Mouse (Mus musculus) adrenal gland (tissue): ENCODE data around the gene Ptger1.

Source experiments
- intact Hi-C: fragments of 180-260 bp; cut with DNase I; formaldehyde crosslinking; loops from one replicate; pipeline ENCODE4 v1.15.1; 2025

Ptger1 gene

GRCm38 (mm10) chr8:83654725-83655124 lies 11.8 kb upstream of the Ptger1 start:
- intact Hi-C loops, result loop anchor here (5.0 kb wide), 1 partner anchor 42 kb away; no protein-coding TSS in a partner anchor

- intact Hi-C loops, result no loop called here
Measured at GRCm38 (mm10) chr8:83656043-83656442, 10.4 kb upstream of the Ptger1 start.

DNA sequence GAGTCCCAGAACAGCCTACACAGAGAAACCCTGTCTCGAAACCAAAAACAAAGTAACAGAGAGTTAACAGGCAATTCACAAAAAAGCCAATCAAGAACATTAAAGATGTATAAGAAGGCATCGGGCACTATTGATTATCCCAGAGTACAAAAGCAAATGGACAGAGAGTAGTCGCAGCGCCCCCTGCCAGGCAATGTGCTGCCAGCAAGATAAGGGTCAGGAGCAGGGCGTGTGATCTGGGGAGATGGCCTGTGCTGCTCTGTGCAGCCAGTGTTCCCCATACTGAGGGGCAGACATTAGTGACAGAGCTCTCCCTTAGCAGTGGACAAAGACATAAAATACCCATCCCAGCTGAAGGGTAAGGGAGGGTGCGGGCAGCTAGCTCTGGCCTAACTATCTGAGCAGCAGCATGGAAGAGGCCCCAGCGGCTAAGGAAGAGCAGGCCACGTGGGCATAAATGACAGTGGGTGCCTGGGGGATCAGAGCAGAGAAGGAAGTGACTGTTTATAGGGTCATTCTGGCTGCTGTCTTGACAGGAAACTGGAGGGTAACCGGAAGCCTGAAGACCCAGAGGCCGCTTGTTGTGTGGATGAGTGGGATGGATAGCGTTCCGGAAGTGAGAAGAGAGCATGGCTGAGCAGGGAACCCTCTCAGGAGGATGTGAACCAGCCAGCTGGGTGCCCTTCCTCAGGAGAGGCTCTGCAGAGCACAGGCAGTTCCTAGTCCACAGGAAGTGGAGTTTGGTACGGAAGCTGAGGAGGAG lies 9.8 kb upstream of the Ptger1 start:
- intact Hi-C loops, result no loop called here

DNA sequence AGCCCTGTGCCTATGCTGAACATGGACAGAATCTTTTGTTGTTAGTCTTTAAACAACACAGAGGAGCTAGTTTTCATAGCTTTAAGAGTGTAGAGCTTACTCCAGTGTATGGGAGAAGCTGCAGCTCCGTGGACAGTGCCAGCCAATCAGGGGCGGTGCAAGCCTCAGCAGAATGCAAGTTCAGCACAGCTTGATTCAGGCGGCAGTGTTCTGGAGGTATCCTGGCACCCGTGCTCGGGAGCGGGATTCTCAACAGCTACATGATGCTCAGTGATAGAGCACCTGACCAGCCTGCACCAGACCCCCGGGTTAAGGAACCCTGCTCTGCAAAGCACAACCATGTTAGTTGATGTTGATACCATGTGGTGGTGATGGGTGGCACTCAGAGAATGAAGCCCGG lies 5.9 kb upstream of the Ptger1 start:
- intact Hi-C loops, result loop anchor here (5.0 kb wide), 1 partner anchor 37 kb away; the partner anchor contains the start of gene Pkn1

DNA sequence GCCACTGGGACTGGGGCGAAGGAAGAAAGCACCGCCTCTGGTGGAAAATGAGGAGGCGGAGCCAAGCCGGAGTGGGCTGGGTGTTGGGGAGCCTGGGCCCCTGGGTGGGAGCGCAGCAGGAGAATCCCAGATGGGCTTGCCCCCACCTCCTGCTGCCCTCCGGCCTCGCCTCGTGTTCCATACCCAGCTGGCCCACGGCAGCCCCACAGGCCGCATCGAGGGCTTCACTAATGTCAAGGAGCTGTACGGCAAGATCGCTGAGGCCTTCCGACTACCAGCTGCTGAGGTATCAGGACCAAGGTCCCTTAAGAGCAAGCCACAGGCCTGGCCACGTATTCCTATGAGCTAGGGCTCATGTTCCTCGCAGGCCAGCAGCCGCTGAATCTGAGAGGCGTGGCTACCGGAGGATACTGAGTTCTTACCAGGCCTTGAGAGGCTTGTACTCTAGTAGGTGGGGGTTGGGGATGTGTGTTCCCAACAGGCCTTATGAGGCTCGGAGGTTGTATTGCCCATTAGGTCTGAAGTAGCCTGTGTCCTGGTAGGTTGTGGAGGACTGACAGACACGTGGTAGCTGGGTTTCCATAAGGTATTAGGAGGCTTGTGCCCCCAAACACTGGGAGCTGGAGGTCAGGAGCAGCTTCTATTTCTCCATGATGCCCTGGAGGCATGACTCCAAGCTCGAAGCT lies 5.3 kb upstream of the Ptger1 start:
- intact Hi-C loops, result loop anchor here (5.0 kb wide), 1 partner anchor 36 kb away; the partner anchor contains the start of gene Pkn1

- intact Hi-C loops, result loop anchor here (5.0 kb wide), 1 partner anchor 35 kb away; the partner anchor contains the start of gene Pkn1
Measured at GRCm38 (mm10) chr8:83662421-83662826, 4.1 kb upstream of the Ptger1 start.

DNA sequence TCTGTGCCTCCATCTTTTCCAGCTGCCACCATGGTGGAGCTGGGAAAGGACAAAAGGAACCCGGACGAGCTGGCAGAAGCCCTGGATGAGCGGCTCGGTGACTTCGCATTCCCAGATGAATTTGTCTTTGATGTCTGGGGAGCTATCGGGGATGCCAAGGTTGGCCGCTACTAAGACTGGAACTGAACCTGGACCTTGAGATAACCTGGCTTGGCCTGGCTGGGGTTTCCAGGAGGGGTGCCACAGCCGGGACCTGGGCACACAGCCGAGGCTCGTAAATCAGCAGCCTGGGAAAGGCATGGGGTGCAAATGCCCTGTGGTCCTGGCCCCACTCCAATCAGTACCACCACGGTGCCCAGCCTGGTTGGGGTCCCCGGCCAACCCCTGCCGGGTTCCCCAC lies 2.4 kb upstream of the Ptger1 start:
- intact Hi-C loops, result loop anchor here (5.0 kb wide), 1 partner anchor 33 kb away; the partner anchor contains the start of gene Pkn1

DNA sequence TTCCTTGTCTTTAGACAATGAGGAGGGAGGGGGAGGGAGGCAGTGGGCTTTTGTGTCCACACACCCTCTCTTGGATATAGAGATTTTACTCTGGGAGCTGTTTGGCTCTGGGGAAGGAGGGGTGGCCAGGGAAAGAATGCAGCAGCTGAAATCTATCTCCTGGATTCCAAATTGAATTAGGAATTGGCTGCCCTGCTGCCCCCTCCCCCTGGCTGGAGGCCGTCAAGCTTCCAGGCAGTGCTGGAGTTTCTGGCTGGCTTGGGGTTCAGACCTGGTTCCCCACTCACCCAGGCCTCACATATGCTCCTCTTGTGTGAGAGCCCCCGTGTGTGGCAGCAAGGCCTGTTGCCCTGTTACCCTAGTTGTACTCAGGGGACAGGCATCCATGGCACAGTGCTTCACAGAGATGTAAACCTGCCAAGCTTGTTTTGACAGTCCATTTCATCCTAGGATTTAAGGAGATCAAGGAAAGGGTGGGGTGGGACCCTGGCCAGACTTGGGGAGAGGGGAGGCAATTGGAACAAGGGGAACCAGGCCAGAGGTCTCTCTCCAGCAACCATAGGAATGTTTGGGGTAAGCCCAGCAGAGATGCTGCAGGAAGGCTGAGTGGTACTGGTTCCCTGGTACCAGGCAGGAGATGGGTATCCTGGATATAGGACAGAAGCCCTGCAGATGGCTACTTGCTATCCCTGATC lies 1.4 kb upstream of the Ptger1 start:
- intact Hi-C loops, result loop anchor here (5.0 kb wide), 1 partner anchor 32 kb away; the partner anchor contains the start of gene Pkn1

GRCm38 (mm10) chr8:83666866-83667234 lies 372 bp downstream of the Ptger1 start:
- intact Hi-C loops, result no loop called here

GRCm38 (mm10) chr8:83667526-83667925 lies 1.0 kb downstream of the Ptger1 start:
- intact Hi-C loops, result no loop called here

GRCm38 (mm10) chr8:83668010-83668916 lies 1.8 kb downstream of the Ptger1 start:
- intact Hi-C loops, result no loop called here

GRCm38 (mm10) chr8:83669013-83669412 lies 2.5 kb downstream of the Ptger1 start:
- intact Hi-C loops, result no loop called here

GRCm38 (mm10) chr8:83672936-83673335 lies 6.5 kb downstream of the Ptger1 start:
- intact Hi-C loops, result no loop called here

DNA sequence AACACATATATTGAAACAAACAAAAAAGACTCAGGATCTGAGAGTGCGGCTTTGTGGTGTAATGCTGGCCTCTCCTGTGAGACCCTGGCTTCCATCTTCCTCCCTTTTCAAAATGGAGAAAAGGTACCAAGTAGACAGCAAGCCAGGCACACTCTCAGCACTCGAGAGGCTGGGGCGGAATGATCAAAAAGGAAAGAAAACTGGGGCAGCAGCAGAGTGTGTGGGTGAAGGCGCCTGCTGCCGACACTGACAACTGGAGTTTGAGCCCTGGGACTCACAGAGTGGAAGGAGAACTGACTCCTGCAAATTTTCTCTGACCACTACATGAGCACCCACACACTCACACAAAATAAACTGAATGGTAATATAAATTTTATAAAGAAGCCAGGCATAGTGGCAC lies 8.0 kb downstream of the Ptger1 start:
- intact Hi-C loops, result no loop called here

- intact Hi-C loops, result no loop called here
Measured at GRCm38 (mm10) chr8:83679866-83680265, 13.4 kb downstream of the Ptger1 start.

DNA sequence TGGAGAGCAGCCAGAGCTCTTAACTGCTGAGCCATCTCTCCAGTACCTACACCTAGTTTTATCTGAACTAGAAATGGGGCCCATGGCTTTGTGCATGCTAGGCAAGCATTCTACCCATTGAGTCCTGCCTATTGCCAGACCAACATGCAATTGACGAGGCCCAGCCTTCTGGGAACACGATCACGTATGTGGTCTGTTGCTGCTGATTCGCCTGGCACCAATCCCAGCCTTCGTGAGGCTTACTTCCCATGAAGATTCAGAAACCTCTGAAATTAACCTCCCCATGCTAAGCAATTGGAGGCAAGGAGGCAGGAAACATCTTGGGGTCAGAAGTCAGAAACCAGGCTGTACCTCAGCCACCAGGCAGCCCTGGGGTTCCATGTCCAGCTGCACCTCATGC lies 14.1 kb downstream of the Ptger1 start:
- intact Hi-C loops, result no loop called here

DNA sequence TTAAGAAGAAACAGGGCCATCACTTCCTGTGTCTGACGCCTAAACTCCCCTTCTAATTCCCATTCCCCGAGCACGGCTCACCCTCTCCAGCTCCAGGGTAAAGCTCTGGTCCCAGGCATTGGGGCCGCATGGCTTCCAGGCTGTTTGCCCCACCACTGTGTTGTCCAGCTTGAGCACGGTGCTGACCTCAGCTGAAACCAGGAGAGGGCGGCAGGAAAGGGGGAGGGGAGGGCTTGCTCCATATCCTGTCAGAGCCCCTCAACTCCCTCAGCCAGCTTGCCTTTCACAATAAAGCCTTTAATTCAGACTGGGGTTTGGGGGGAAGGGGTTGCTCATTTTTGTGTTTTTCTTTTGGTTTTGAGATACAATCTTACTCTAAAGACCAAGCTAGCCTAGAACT lies 14.6 kb downstream of the Ptger1 start:
- intact Hi-C loops, result no loop called here

DNA sequence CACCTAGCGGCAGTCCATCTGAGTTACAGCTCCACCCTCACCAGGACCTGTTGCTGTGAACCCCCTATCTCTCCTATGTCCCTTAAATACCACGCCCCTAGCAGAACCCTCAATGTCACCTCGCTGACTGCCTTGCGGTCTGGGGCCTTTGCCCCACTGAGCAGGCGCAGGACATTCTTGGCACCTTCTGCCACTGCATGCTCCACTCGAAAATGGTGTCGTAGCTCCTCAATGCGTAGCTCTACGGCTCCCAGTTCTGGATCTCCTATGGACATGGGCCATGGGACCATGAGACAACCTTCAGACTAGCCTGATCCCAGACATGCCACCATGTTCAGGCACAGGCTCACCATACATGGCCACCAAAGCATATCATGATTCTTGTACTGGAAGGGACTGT lies 18.0 kb downstream of the Ptger1 start:
- intact Hi-C loops, result no loop called here

GRCm38 (mm10) chr8:83689264-83689663 lies 22.8 kb downstream of the Ptger1 start:
- intact Hi-C loops, result no loop called here

DNA sequence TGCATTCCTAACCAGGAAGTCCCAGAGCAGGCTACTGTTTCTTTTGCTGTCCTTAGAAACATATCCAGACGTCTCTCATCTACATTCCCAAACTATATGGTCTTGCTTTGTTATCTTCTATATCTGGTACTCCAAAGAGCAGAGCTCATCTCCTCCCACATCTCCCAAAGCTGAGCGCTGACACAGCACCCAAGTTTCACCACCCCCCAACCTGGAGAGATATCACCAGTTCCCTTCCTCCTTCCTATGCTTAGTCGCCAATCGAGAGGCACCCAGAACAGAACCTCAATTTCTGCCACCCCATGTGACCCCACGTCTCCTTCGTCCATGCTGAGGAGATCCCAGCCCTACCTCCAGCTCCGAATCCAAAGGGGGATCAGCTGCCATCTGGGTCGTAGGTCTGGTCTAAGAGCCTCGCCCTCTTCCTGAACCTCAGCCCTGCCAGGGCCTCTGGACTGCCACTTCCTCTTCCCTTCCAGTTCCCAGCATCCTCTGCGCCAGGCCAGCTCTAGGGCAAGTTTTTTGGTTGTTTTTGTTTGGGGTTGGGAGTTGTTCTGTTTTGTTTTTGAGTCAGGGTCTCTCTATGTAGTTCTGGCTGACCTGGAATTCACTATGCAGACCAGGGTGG lies 27.2 kb downstream of the Ptger1 start:
- intact Hi-C loops, result no loop called here
